Mouse (Mus musculus): ENCODE data around the gene Rbp1.

- TF ChIP-seq CTCF (IDR thresholded peaks at IDR 0.05; ENCODE audit: low read depth, low read length) (no peak), POLR2A (IDR thresholded peaks at IDR 0.05; ENCODE audit: extremely low read depth, insufficient read depth, low read length) (no peak)
Measured at GRCm38 (mm10) chr9:98388633-98388965, 34.2 kb upstream of the Rbp1 start.
